ENCODE assay signal across 1 mouse cellular context in genomic region chr9:72961346-72961745, GRCm38 (mm10).
TF ChIP-seq lines count a peak whose summit lies in the region.

No protein-coding gene starts in this region.

TF ChIP-seq in MEL, 35 proteins besides CTCF, POLR2A, EP300 and RAD21:
- TF ChIP-seq MAX (IDR thresholded peaks at IDR 0.05; ENCODE audit: low read length) (no peak), USF1 (IDR thresholded peaks at IDR 0.05; ENCODE audit: low read depth, low read length) (no peak), MXI1 (IDR thresholded peaks at IDR 0.05; ENCODE audit: low read depth, low read length) (no peak), JUND (IDR thresholded peaks at IDR 0.05; ENCODE audit: low read depth, low read length) (no peak), ZC3H11A (IDR thresholded peaks at IDR 0.05; ENCODE audit: low read depth, low read length) (no peak), CHD1 (IDR thresholded peaks at IDR 0.05; ENCODE audit: low read depth, low read length) (no peak), MYC (IDR thresholded peaks at IDR 0.05; ENCODE audit: low read depth, low read length) (no peak), ZNF384 (IDR thresholded peaks at IDR 0.05; ENCODE audit: low read depth, low read length) (no peak), KAT2A (conservative IDR thresholded peaks at IDR 0.05; ENCODE audit: low read depth, low read length) (no peak), RCOR1 (IDR thresholded peaks at IDR 0.05; ENCODE audit: low read depth, low read length) (no peak), MAZ (IDR thresholded peaks at IDR 0.05; ENCODE audit: low read depth, low read length) (no peak), ETS1 (IDR thresholded peaks at IDR 0.05; ENCODE audit: low read depth, low read length) (no peak), TCF12 (IDR thresholded peaks at IDR 0.05; ENCODE audit: low read depth, low read length) (no peak), TAL1 (IDR thresholded peaks at IDR 0.05; ENCODE audit: low read length) (no peak), BHLHE40 (IDR thresholded peaks at IDR 0.05; ENCODE audit: borderline replicate concordance, low read depth, low read length) (no peak), CHD2 (IDR thresholded peaks at IDR 0.05; ENCODE audit: low read length) (no peak), ZMIZ1 (IDR thresholded peaks at IDR 0.05; ENCODE audit: low read depth, low read length) (no peak), MAFK (IDR thresholded peaks at IDR 0.05; ENCODE audit: borderline replicate concordance, low read depth, low read length) (no peak), HCFC1 (IDR thresholded peaks at IDR 0.05; ENCODE audit: low read depth, low read length) (no peak), MEF2A (IDR thresholded peaks at IDR 0.05; ENCODE audit: extremely low read depth, insufficient replicate concordance, low read depth, low read length, poor library complexity, severe bottlenecking) (no peak)
